18 mouse cellular contexts compared by ENCODE assay signal in genomic region chr15:6919406-6919805, GRCm38 (mm10). TPM values are rescaled to one million over a fixed set of nuclear protein-coding genes. Genes with fewer than 3 reads are reported as not detected.
DNase-seq lines count a peak whose midpoint lies in the region; ATAC-seq lines count a peak whose summit lies in the region.
"Had no signal": no experiment of that assay in that cellular context is flagged by ENCODE, and none has a peak within 500 bp of the region (broad histone marks: within the 10 kb centered on the region; RNA-seq: fewer than 3 reads in every experiment).

No protein-coding gene starts in this region.

- H3K9me3 ChIP-seq in heart, embryonic 12.5 days (replicated peaks): no peaks in the 10 kb centered on the region
- H3K9me3 ChIP-seq in heart, embryonic 10.5 days: no peaks in the 10 kb centered on the region
- H3K9me3 ChIP-seq in heart, embryonic 11.5 days (replicated peaks; ENCODE audit: control insufficient read depth, low read length): no peaks in the 10 kb centered on the region
- H3K9me3 ChIP-seq: G1E had no signal

- no peaks in the 10 kb centered on the region for H3K27me3 ChIP-seq in heart, embryonic 12.5 days (replicated peaks)
- H3K27me3 ChIP-seq in heart, embryonic 10.5 days (ENCODE audit: insufficient read depth, poor library complexity, severe bottlenecking): no peaks in the 10 kb centered on the region
- no peaks in the 10 kb centered on the region for H3K27me3 ChIP-seq in heart, embryonic 11.5 days (ENCODE audit: control insufficient read depth, insufficient read depth, low read length)
- H3K27me3 ChIP-seq: Patski had no signal

- no peak overlapping the region for H3K9ac ChIP-seq in heart, embryonic 12.5 days
- no peak overlapping the region for H3K9ac ChIP-seq in heart, embryonic 11.5 days (ENCODE audit: low read depth, low read length)

- 49% methylated on average over 6 of the region's 6 CpGs for WGBS in heart, embryonic 12.5 days
- 53% methylated on average over 6 of the region's 6 CpGs for WGBS in heart, embryonic 10.5 days
- WGBS in heart, embryonic 11.5 days (ENCODE audit: insufficient replicate concordance): 47% methylated on average over 6 of the region's 6 CpGs

- no peaks in the 10 kb centered on the region for H3K36me3 ChIP-seq in heart, embryonic 12.5 days
- H3K36me3 ChIP-seq in heart, embryonic 10.5 days: no peaks in the 10 kb centered on the region
- no peaks in the 10 kb centered on the region for H3K36me3 ChIP-seq in heart, embryonic 11.5 days (ENCODE audit: control insufficient read depth, insufficient read depth, low read length)
- H3K36me3 ChIP-seq: G1E had no signal

- peak; percentile 66 for DNase-seq in heart, adult 11 months
- peak; percentile 72 for DNase-seq in heart, embryonic 10.5 days (ENCODE audit: low spot score)
- DNase-seq: adrenal gland, adult 2 months; adrenal gland, adult 8-10 months; adrenal gland, postnatal 10 days; adrenal gland, postnatal 14 days; adrenal gland, postnatal 25 days; adrenal gland, postnatal 36 days; B cell, adult 2 months; cerebellum, adult 11 months; cerebellum, adult 11-12 months; cerebellum, adult 18-20 months had no signal

- peaks cover 11% of the 10 kb centered on the region for H3K4me1 ChIP-seq in heart, embryonic 12.5 days (replicated peaks)
- peaks cover 11% of the 10 kb centered on the region; the same call in 1 of the 2 replicates for H3K4me1 ChIP-seq in heart, embryonic 10.5 days
- H3K4me1 ChIP-seq in heart, embryonic 11.5 days (ENCODE audit: control insufficient read depth, insufficient read depth, low read length): peaks cover 3% of the 10 kb centered on the region

- H3K4me3 ChIP-seq in heart, embryonic 12.5 days: no peak overlapping the region
- H3K4me3 ChIP-seq in heart, embryonic 10.5 days: no peak overlapping the region
- H3K4me3 ChIP-seq in heart, embryonic 11.5 days (ENCODE audit: low read depth, low read length): no peak overlapping the region

- no peak overlapping the region for H3K4me2 ChIP-seq in heart, embryonic 12.5 days
- H3K4me2 ChIP-seq in heart, embryonic 11.5 days: no peak overlapping the region

- H3K27ac ChIP-seq in heart, embryonic 12.5 days (ENCODE audit: poor library complexity, severe bottlenecking): no peak overlapping the region
- no peak overlapping the region for H3K27ac ChIP-seq in heart, embryonic 10.5 days
- no peak overlapping the region for H3K27ac ChIP-seq in heart, embryonic 11.5 days (ENCODE audit: low read depth, low read length)

- no peak for ATAC-seq in heart, embryonic 12.5 days (ENCODE audit: insufficient number of reproducible peaks, low FRiP score)
- no peak for ATAC-seq in heart, embryonic 11.5 days (replicated peaks; ENCODE audit: insufficient number of reproducible peaks, low FRiP score, low TSS enrichment)
- ATAC-seq: activated CD4-positive, CD25-positive, alpha-beta regulatory T cell, adult 4 months; CD4-positive, CD25-positive, alpha-beta regulatory T cell, adult 4 months; Patski had no signal

RNA-seq across cellular contexts. Expression of gene Osmr, which starts 44.6 kb away (rescaled TPM):
- polyA plus RNA-seq in heart, embryonic 12.5 days (2016; fragmentation: Nextera tagmentation; extraction: Ambion mirVana): 2.0 and 2.1 TPM in 2 replicates
- 0.54 and 0.97 TPM in 2 replicates for polyA plus RNA-seq in heart, embryonic 10.5 days (2016; fragmentation: Nextera tagmentation; extraction: Ambion mirVana)
- polyA plus RNA-seq in heart, embryonic 11.5 days (2014; fragmentation: Nextera tagmentation; extraction: Ambion mirVana): 0.57 and 1.2 TPM in 2 replicates
- polyA plus RNA-seq: CD4-positive, CD25-positive, alpha-beta regulatory T cell, adult 4 months; G1E had no signal
